Mouse (Mus musculus): ENCODE measurements at regions not wholly inside any gene's neighbourhood (a gene's known extent, or its start where the extent isn't known, plus 50 kb on each side); places are given as distances from the start of the nearest gene placed in this dataset.

DNA sequence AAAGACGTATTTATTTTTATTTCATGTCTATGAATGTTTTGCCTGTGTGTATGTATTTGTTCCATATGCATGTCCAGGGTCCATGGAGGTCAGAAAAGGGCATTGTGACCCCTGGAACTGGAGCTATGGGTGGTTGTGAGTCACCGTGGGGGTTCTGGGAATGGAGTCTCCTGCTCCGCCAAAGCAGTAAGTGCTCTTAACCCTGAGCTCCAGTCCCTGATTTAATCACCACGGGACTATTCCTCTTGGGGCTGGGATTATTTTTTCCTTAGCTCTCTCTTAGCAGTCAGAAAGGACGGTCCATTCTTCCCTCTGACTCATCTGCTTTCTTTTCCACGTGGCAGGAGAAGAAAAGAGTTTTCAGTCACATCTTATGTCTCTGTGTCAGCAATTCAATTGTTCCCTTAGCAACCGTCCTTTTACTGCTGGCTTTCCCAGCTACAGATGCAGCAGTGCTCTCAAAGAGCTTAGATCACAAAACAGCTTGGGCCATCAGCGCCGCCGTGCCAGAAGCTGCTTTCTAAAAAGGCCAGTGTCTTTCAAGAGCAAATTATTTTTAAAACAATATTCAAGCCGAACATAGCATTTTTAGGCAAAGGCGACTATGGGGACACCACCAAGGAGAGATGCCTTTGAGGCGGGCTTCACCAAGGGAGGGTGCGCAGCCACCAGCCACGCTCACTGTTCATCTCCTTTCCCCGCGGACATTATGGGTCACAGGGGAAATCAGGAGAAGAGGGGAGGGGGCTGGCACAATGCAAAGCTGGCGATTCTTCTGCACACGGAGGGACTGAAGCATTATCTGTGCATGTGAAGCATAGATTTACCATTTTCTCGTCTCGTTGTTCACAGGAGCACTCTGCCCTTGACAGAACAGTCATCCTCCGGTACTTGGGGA is 110.8 kb downstream of the Map3k7 start:
- H3K4me2 ChIP-seq (ENCODE audit: low read depth, low read length, severe bottlenecking), result peak overlapping the region; percentile 45
- H3K4me3 ChIP-seq (ENCODE audit: low read depth, low read length), result peak overlapping the region; percentile 1; the same call in 1 of the 2 replicates
- 6% methylated on average over 22 of the region's 22 CpGs for WGBS
- peak overlapping the region; percentile 48; the same call in 1 of the 2 replicates for H3K27ac ChIP-seq (ENCODE audit: low read depth, low read length)
- H3K9me3 ChIP-seq (ENCODE audit: control insufficient read depth, low read length), result no peaks in the 10 kb centered on the region
- H3K4me1 ChIP-seq (replicated peaks; ENCODE audit: control insufficient read depth, insufficient read depth, low read length), result peaks cover 7% of the 10 kb centered on the region; the same call in 1 of the 2 replicates
- H3K9ac ChIP-seq (ENCODE audit: low read length), result peak overlapping the region; percentile 30
- H3K27me3 ChIP-seq (ENCODE audit: control insufficient read depth, insufficient read depth, low read length), result no peaks in the 10 kb centered on the region
- DNase-seq (ENCODE audit: low spot score) (no peak), ATAC-seq (replicated peaks; ENCODE audit: low FRiP score) (peak; percentile 78)
- H3K36me3 ChIP-seq (ENCODE audit: control insufficient read depth, insufficient read depth, low read length), result no peaks in the 10 kb centered on the region

DNA sequence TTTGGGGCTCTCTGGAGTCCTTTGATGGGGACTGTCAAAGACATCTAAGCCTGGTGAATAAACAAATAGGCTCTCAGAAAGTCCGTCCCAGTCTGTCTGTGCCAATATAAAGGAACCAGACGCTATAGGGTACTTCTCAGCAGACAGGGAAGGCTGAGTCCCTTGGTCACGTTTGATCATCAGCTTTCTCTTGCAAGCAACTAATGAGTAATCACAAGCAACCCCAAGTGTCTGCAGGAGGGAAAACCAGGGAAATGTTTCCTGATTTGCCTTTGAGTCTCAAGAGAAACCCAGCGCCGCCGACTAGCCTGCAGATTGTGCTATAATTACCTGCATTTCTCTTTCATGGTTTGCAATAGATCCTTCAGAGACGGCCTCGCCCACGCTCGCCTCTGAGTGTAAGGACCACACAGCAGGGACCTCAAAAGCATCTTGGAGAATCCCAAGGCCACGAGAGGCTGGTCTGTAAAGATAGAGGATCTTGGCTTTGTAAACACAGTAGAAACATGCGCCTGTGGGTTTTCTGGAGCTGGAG is 112.6 kb downstream of the Map3k7 start:
- Histone ChIP-seq H3K36me3 (ENCODE audit: control insufficient read depth, insufficient read depth, low read length) (no peaks in the 10 kb centered on the region), H3K4me3 (ENCODE audit: low read depth, low read length) (no peak overlapping the region), H3K27me3 (ENCODE audit: control insufficient read depth, insufficient read depth, low read length) (no peaks in the 10 kb centered on the region), H3K4me1 (replicated peaks; ENCODE audit: control insufficient read depth, insufficient read depth, low read length) (peaks cover 7% of the 10 kb centered on the region; the same call in 1 of the 2 replicates), H3K4me2 (ENCODE audit: low read depth, low read length, severe bottlenecking) (no peak overlapping the region), H3K9ac (ENCODE audit: low read length) (no peak overlapping the region), H3K27ac (ENCODE audit: low read depth, low read length) (no peak overlapping the region), H3K9me3 (ENCODE audit: control insufficient read depth, low read length) (no peaks in the 10 kb centered on the region)
- ATAC-seq (replicated peaks; ENCODE audit: low FRiP score) (no peak), DNase-seq (ENCODE audit: low spot score) (no peak)
- WGBS, result 74% methylated on average over 12 of the region's 12 CpGs

GRCm38 (mm10) chr4:32083456-32083855 is 119.6 kb downstream of the Map3k7 start:
- Histone ChIP-seq H3K36me3 (ENCODE audit: control insufficient read depth, insufficient read depth, low read length) (no peaks in the 10 kb centered on the region), H3K27ac (ENCODE audit: low read depth, low read length) (no peak overlapping the region), H3K27me3 (ENCODE audit: control insufficient read depth, insufficient read depth, low read length) (no peaks in the 10 kb centered on the region), H3K4me2 (ENCODE audit: low read depth, low read length, severe bottlenecking) (no peak overlapping the region), H3K9ac (ENCODE audit: low read length) (no peak overlapping the region), H3K4me1 (replicated peaks; ENCODE audit: control insufficient read depth, insufficient read depth, low read length) (no peaks in the 10 kb centered on the region), H3K9me3 (ENCODE audit: control insufficient read depth, low read length) (no peaks in the 10 kb centered on the region), H3K4me3 (ENCODE audit: low read depth, low read length) (no peak overlapping the region)
- no peak for ATAC-seq (replicated peaks; ENCODE audit: low FRiP score)
- no peak for DNase-seq (ENCODE audit: low spot score)
- 49% methylated on average over 8 of the region's 8 CpGs for WGBS

DNA sequence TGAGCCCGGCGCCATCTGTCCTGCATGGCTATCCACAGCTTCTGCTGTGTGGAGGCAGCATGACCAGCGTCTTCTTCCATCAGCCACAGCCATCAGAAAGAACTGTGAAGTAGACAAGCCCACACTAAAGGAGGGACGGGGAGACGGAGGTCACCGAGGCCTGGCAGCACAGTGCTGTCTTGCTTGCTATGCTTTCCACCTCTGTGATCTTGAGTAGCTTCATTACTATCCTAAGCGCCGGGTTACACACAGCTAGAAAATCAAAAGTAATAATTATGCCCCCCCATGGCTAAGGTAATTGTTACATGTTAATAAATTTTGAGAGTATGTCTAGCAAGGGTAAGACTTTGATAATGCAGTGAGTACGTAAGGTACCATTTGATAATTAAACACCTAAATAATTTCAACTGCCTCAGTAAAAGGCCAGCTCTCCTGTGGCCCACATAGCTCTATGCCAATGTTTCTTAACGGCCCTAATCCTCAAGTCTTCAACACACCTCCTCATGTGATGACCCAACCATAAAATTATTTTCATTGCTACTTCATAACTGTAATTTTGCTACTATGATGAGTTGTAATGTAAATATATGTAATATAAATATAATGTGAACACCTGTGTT is 120.5 kb downstream of the Map3k7 start:
- no peak overlapping the region for H3K4me3 ChIP-seq (ENCODE audit: low read depth, low read length)
- no peak overlapping the region for H3K27ac ChIP-seq (ENCODE audit: low read depth, low read length)
- DNase-seq (ENCODE audit: low spot score) (no peak), ATAC-seq (replicated peaks; ENCODE audit: low FRiP score) (no peak)
- no peak overlapping the region for H3K4me2 ChIP-seq (ENCODE audit: low read depth, low read length, severe bottlenecking)
- H3K4me1 ChIP-seq (replicated peaks; ENCODE audit: control insufficient read depth, insufficient read depth, low read length), result no peaks in the 10 kb centered on the region
- 91% methylated on average over 10 of the region's 10 CpGs for WGBS
- H3K36me3 ChIP-seq (ENCODE audit: control insufficient read depth, insufficient read depth, low read length), result no peaks in the 10 kb centered on the region
- H3K27me3 ChIP-seq (ENCODE audit: control insufficient read depth, insufficient read depth, low read length), result no peaks in the 10 kb centered on the region
- no peak overlapping the region for H3K9ac ChIP-seq (ENCODE audit: low read length)
- no peaks in the 10 kb centered on the region for H3K9me3 ChIP-seq (ENCODE audit: control insufficient read depth, low read length)

GRCm38 (mm10) chr4:32085040-32085439 is 121.1 kb downstream of the Map3k7 start:
- ATAC-seq (replicated peaks; ENCODE audit: low FRiP score) (no peak), DNase-seq (ENCODE audit: low spot score) (no peak)
- H3K36me3 ChIP-seq (ENCODE audit: control insufficient read depth, insufficient read depth, low read length), result no peaks in the 10 kb centered on the region
- no peak overlapping the region for H3K4me2 ChIP-seq (ENCODE audit: low read depth, low read length, severe bottlenecking)
- no peaks in the 10 kb centered on the region for H3K9me3 ChIP-seq (ENCODE audit: control insufficient read depth, low read length)
- no peak overlapping the region for H3K27ac ChIP-seq (ENCODE audit: low read depth, low read length)
- H3K4me1 ChIP-seq (replicated peaks; ENCODE audit: control insufficient read depth, insufficient read depth, low read length), result no peaks in the 10 kb centered on the region
- H3K4me3 ChIP-seq (ENCODE audit: low read depth, low read length), result no peak overlapping the region
- no peaks in the 10 kb centered on the region for H3K27me3 ChIP-seq (ENCODE audit: control insufficient read depth, insufficient read depth, low read length)
- WGBS, result 90% methylated on average over 2 of the region's 2 CpGs
- no peak overlapping the region for H3K9ac ChIP-seq (ENCODE audit: low read length)

DNA sequence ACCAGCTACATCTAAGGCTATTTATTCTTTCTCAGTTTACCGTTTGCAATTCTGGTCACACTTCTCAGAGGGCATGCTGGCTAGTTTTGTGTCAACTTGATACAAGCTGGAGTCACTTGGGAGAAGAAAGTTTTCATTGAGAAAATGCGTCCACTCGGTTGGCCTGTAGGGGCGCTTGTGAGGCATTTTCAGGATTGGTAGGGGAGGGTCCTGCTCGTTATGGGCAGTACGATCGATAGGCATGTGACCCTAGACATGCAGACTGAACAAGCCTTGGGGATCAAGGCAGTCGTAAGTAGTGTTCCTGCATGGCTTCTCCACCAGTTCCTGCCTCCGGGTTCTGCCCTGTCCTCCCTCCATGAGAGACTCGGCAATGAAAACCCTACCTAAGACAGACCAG is 127.2 kb downstream of the Map3k7 start:
- WGBS, result 83% methylated on average over 10 of the region's 10 CpGs
- no peak overlapping the region for H3K4me2 ChIP-seq (ENCODE audit: low read depth, low read length, severe bottlenecking)
- ATAC-seq (replicated peaks; ENCODE audit: low FRiP score) (no peak), DNase-seq (ENCODE audit: low spot score) (no peak)
- H3K4me1 ChIP-seq (replicated peaks; ENCODE audit: control insufficient read depth, insufficient read depth, low read length), result no peaks in the 10 kb centered on the region
- no peak overlapping the region for H3K4me3 ChIP-seq (ENCODE audit: low read depth, low read length)
- H3K27ac ChIP-seq (ENCODE audit: low read depth, low read length), result no peak overlapping the region
- H3K27me3 ChIP-seq (ENCODE audit: control insufficient read depth, insufficient read depth, low read length), result no peaks in the 10 kb centered on the region
- H3K9ac ChIP-seq (ENCODE audit: low read length), result no peak overlapping the region
- H3K9me3 ChIP-seq (ENCODE audit: control insufficient read depth, low read length), result no peaks in the 10 kb centered on the region
- H3K36me3 ChIP-seq (ENCODE audit: control insufficient read depth, insufficient read depth, low read length), result no peaks in the 10 kb centered on the region

DNA sequence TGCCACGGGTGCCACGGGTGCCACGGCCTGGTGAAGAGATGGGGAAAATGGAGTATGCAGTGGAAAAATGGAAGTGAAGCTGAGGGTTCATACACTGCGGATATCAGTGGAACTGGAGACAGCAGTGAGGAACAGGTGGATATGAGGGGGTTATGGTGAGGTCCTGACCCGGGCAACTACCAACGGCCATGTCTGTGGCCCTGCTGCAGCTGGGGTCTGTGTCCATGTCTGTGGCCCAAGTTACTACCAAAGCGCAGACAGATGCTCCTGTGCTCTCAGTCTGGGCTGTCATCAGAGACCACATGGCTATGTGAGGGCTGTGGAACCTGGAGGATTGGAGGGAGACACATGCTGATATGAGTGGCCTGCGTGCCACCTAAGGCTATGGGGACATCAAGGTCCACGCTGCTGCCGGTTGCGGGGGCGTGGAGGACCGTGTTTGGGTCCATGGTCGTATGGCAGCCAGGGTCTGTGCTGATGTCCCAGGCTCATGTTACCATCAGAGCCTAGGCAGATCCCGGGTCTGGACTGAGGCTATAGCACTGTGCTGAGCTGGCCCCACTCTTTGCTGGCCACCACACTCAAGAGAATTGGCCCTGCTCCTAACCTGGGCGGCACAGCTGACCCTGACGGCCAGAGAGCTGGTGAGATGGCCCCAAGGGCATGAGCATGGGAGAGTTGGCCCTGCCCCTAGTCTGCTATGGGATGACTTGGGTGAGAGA is 128.6 kb downstream of the Map3k7 start:
- 95% methylated on average over 17 of the region's 17 CpGs for WGBS
- Histone ChIP-seq H3K9ac (ENCODE audit: low read length) (no peak overlapping the region), H3K4me3 (ENCODE audit: low read depth, low read length) (no peak overlapping the region), H3K4me1 (replicated peaks; ENCODE audit: control insufficient read depth, insufficient read depth, low read length) (no peaks in the 10 kb centered on the region), H3K36me3 (ENCODE audit: control insufficient read depth, insufficient read depth, low read length) (no peaks in the 10 kb centered on the region), H3K4me2 (ENCODE audit: low read depth, low read length, severe bottlenecking) (no peak overlapping the region), H3K9me3 (ENCODE audit: control insufficient read depth, low read length) (no peaks in the 10 kb centered on the region), H3K27ac (ENCODE audit: low read depth, low read length) (no peak overlapping the region), H3K27me3 (ENCODE audit: control insufficient read depth, insufficient read depth, low read length) (no peaks in the 10 kb centered on the region)
- no peak for ATAC-seq (replicated peaks; ENCODE audit: low FRiP score)
- DNase-seq (ENCODE audit: low spot score), result no peak

DNA sequence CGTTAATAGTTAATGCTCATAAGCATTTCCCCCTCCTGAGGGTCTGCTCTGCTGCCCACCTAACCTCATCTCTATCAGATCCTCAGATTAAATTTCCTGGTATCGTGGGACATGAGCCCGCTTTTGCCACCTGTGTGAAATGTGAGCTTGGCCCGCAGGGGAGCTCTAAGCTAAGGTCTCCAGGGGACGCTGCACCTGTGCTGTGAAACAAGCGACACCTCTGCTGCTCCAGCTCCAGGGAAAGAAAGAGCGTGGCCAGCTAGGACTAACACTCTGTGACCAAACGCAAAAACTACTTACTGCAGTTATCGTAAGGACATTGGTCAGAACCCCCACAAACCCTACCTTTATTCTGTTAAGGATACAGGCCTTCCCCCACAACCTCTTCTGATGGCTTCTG is 134.3 kb downstream of the Map3k7 start:
- 50% methylated on average over 9 of the region's 9 CpGs for WGBS

More for the DNA sequence above, 134.3 kb downstream of the Map3k7 start:
- H3K36me3 ChIP-seq (ENCODE audit: control insufficient read depth, insufficient read depth, low read length), result no peaks in the 10 kb centered on the region
- H3K9ac ChIP-seq (ENCODE audit: low read length), result no peak overlapping the region; the same call in 1 of the 2 replicates
- no peak overlapping the region for H3K4me3 ChIP-seq (ENCODE audit: low read depth, low read length)
- DNase-seq (ENCODE audit: low spot score), result no peak
- H3K4me1 ChIP-seq (replicated peaks; ENCODE audit: control insufficient read depth, insufficient read depth, low read length), result 0 out of 2 replicates have a peak, but pooled peaks cover 2% of the 10 kb centered on the region
- no peaks in the 10 kb centered on the region for H3K9me3 ChIP-seq (ENCODE audit: control insufficient read depth, low read length)
- H3K27me3 ChIP-seq (ENCODE audit: control insufficient read depth, insufficient read depth, low read length), result no peaks in the 10 kb centered on the region
- H3K4me2 ChIP-seq (ENCODE audit: low read depth, low read length, severe bottlenecking), result no peak overlapping the region
- no peak for ATAC-seq (replicated peaks; ENCODE audit: low FRiP score)
- H3K27ac ChIP-seq (ENCODE audit: low read depth, low read length), result no peak overlapping the region
